Mouse (Mus musculus): ENCODE measurements around the gene Cacng7.

- TF ChIP-seq GATA1 (IDR thresholded peaks at IDR 0.05; ENCODE audit: low read length) = no peak
- no peak for TF ChIP-seq TAL1 (IDR thresholded peaks at IDR 0.05; ENCODE audit: low read length)
Measured at GRCm38 (mm10) chr7:3382123-3382522, 49.4 kb downstream of the Cacng7 start.

Data from erythroblast, embryonic 14.5 days (primary cell).